Mouse (Mus musculus): ENCODE measurements at regions not wholly inside any gene's neighbourhood (a gene's known extent, or its start where the extent isn't known, plus 50 kb on each side); places are given as distances from the start of the nearest gene placed in this dataset.
"Not testable (repeated sequence)": the region's sequence is repeated elsewhere in the genome, so short reads cannot be mapped to it uniquely, and the experiment has no call there.

- 49% methylated on average over 2 of the region's 2 CpGs for WGBS
- ATAC-seq (ENCODE audit: borderline replicate concordance, extremely low read depth, low FRiP score, low TSS enrichment) = peak; percentile 59; the same call in 1 of the 2 replicates
- no peaks in the 10 kb centered on the region for H3K27me3 ChIP-seq
- H3K4me1 ChIP-seq = no peaks in the 10 kb centered on the region
- no peak overlapping the region for H3K4me3 ChIP-seq
- H3K9ac ChIP-seq = no peak overlapping the region
- no peaks in the 10 kb centered on the region for H3K36me3 ChIP-seq
- no peak overlapping the region for H3K27ac ChIP-seq
- H3K9me3 ChIP-seq = no peaks in the 10 kb centered on the region
- no peak overlapping the region for H3K4me2 ChIP-seq
Observed at GRCm38 (mm10) chr17:4024384-4024783, 328.3 kb upstream of the Nox3 start.

DNA sequence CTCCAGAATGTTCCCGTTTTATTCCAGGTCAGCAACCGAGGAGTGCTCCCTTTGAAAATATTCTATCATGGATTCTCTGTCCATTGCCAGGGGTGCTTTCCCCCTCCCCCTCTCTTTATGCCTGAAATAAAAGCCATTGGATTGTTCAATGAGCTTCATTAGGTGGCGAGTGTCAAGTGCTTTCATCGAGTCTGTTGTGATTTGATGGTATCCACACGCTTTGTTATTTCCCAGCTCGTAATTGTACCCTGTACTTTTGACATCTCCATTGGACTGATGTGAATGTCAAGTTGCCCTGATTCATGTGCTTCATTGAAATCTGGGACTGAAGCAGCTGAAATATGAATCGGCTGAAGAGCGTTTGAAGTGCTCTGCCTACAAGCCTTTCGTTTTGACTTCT, 333.1 kb upstream of the Nox3 start:
- Histone ChIP-seq H3K4me1 (no peaks in the 10 kb centered on the region), H3K27ac (no peak overlapping the region), H3K4me3 (no peak overlapping the region), H3K9ac (no peak overlapping the region), H3K4me2 (no peak overlapping the region), H3K27me3 (no peaks in the 10 kb centered on the region), H3K9me3 (no peaks in the 10 kb centered on the region), H3K36me3 (no peaks in the 10 kb centered on the region)
- no peak for ATAC-seq (ENCODE audit: borderline replicate concordance, extremely low read depth, low FRiP score, low TSS enrichment)
- 72% methylated on average over 9 of the region's 9 CpGs for WGBS

- Histone ChIP-seq H3K4me2 (no peak overlapping the region), H3K9me3 (no peaks in the 10 kb centered on the region), H3K36me3 (no peaks in the 10 kb centered on the region), H3K27me3 (no peaks in the 10 kb centered on the region), H3K4me1 (0 out of 2 replicates have a peak, but pooled peaks cover 3% of the 10 kb centered on the region), H3K9ac (no peak overlapping the region), H3K4me3 (no peak overlapping the region), H3K27ac (0 out of 2 replicates have a peak overlapping the region, but pooled peaks have one; percentile 26)
- no peak for ATAC-seq (ENCODE audit: borderline replicate concordance, extremely low read depth, low FRiP score, low TSS enrichment)
- WGBS = 43% methylated on average over 3 of the region's 3 CpGs
Observed at GRCm38 (mm10) chr17:4034816-4035360, 338.8 kb upstream of the Nox3 start.

- Histone ChIP-seq H3K36me3 (no peaks in the 10 kb centered on the region), H3K9me3 (no peaks in the 10 kb centered on the region), H3K9ac (no peak overlapping the region), H3K4me2 (no peak overlapping the region), H3K27ac (no peak overlapping the region), H3K4me1 (peaks cover 5% of the 10 kb centered on the region; the same call in 1 of the 2 replicates), H3K27me3 (no peaks in the 10 kb centered on the region), H3K4me3 (no peak overlapping the region)
- 32% methylated on average over 5 of the region's 5 CpGs for WGBS
- peak; percentile 64; the same call in 1 of the 2 replicates for ATAC-seq (ENCODE audit: borderline replicate concordance, extremely low read depth, low FRiP score, low TSS enrichment)
Observed at GRCm38 (mm10) chr17:4040104-4040664, 344.1 kb upstream of the Nox3 start.

- not testable (repeated sequence) for H3K9ac ChIP-seq; ATAC-seq (ENCODE audit: borderline replicate concordance, extremely low read depth, low FRiP score, low TSS enrichment); H3K27me3 ChIP-seq; H3K4me3 ChIP-seq; H3K36me3 ChIP-seq; H3K4me2 ChIP-seq; H3K27ac ChIP-seq; H3K9me3 ChIP-seq; H3K4me1 ChIP-seq
Observed at GRCm38 (mm10) chr17:4060186-4060585, 364.1 kb upstream of the Nox3 start.

DNA sequence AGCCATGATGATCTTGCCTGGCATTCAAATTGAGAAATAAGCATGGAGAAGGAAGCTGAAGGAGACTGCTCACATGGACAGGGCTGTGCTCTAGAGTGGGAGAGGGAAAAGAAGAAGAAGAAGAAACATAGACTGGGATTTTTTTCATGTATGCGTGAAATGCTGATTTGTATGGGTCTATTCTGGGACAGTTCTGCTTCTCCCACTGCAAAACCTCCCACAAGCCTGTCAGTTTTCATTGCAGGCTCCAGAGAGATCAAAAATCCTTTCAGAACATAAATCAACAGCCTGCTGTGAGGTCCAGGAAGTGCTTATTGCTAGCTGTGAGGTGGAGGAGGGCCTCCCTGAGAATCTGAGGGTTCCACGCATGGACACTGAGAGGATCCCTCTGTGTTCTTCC, 377.3 kb upstream of the Nox3 start:
- ATAC-seq (ENCODE audit: borderline replicate concordance, extremely low read depth, low FRiP score, low TSS enrichment) = no peak
- 33% methylated on average over 2 of the region's 2 CpGs for WGBS
- H3K9ac ChIP-seq = no peak overlapping the region

GRCm38 (mm10) chr17:4080564-4080963, 384.5 kb upstream of the Nox3 start:
- WGBS = 72% methylated on average over 2 of the region's 2 CpGs

More for the DNA sequence above, 377.3 kb upstream of the Nox3 start:
- Histone ChIP-seq H3K4me3 (no peak overlapping the region), H3K27me3 (no peaks in the 10 kb centered on the region), H3K9me3 (no peaks in the 10 kb centered on the region), H3K36me3 (no peaks in the 10 kb centered on the region), H3K27ac (no peak overlapping the region), H3K4me1 (no peaks in the 10 kb centered on the region), H3K4me2 (no peak overlapping the region)

DNA sequence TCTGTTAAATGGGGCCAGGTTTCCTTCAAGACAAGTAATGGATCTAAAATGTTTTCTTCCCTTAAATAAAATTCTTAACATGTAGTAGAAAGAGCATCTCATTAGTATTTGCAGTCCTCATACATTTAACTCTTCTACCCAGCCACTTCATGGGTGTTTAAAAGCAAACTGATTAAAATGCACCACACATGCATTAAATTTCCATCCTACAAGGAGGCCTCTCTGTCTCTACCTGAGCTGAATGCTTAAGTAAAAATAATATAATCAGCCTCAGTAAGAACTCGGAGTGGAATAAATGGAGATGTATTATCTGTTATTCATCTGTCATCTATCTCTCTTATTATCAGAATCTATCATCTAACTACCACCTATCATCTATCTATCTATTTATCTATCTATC, 398.6 kb upstream of the Nox3 start:
- Histone ChIP-seq H3K36me3 (no peaks in the 10 kb centered on the region), H3K27ac (no peak overlapping the region), H3K27me3 (no peaks in the 10 kb centered on the region), H3K9ac (no peak overlapping the region), H3K4me1 (no peaks in the 10 kb centered on the region), H3K4me2 (no peak overlapping the region), H3K4me3 (no peak overlapping the region), H3K9me3 (no peaks in the 10 kb centered on the region)
- WGBS = 74% methylated on average over 1 of the region's 1 CpGs
- ATAC-seq (ENCODE audit: borderline replicate concordance, extremely low read depth, low FRiP score, low TSS enrichment) = no peak

More at GRCm38 (mm10) chr17:4080564-4080963, 384.5 kb upstream of the Nox3 start:
- no peaks in the 10 kb centered on the region for H3K9me3 ChIP-seq
- H3K4me2 ChIP-seq = no peak overlapping the region
- ATAC-seq (ENCODE audit: borderline replicate concordance, extremely low read depth, low FRiP score, low TSS enrichment) = no peak
- no peak overlapping the region for H3K9ac ChIP-seq
- no peak overlapping the region for H3K27ac ChIP-seq
- no peak overlapping the region for H3K4me3 ChIP-seq
- no peaks in the 10 kb centered on the region for H3K4me1 ChIP-seq
- H3K27me3 ChIP-seq = no peaks in the 10 kb centered on the region
- H3K36me3 ChIP-seq = no peaks in the 10 kb centered on the region

GRCm38 (mm10) chr17:4103321-4103720, 407.3 kb upstream of the Nox3 start:
- Histone ChIP-seq H3K27me3 (no peaks in the 10 kb centered on the region), H3K4me3 (no peak overlapping the region), H3K27ac (no peak overlapping the region), H3K9me3 (no peaks in the 10 kb centered on the region), H3K36me3 (no peaks in the 10 kb centered on the region), H3K9ac (no peak overlapping the region), H3K4me1 (no peaks in the 10 kb centered on the region), H3K4me2 (no peak overlapping the region)
- WGBS = 80% methylated on average over 3 of the region's 3 CpGs
- no peak for ATAC-seq (ENCODE audit: borderline replicate concordance, extremely low read depth, low FRiP score, low TSS enrichment)

DNA sequence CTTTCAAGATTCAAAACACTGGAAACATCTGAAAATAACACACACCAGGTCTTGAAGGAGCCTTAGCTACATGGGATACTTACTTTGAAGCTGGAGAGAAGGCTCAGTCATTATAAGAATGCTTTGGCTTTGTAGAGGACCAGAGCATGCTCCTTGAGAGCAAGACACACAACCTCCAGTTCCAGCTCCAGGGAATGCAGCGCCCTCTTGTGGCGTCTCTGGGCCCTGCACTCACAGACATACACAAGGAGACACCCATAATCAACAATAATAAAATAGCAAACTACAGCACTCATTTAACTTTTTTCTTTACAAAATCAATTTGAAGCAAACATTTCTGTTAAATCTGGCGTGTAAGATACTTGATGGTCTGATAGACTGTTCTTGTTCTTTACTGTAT, 413.2 kb upstream of the Nox3 start:
- Histone ChIP-seq H3K27me3 (no peaks in the 10 kb centered on the region), H3K4me1 (no peaks in the 10 kb centered on the region), H3K36me3 (no peaks in the 10 kb centered on the region), H3K4me3 (no peak overlapping the region), H3K9me3 (no peaks in the 10 kb centered on the region; the same call in 1 of the 2 replicates), H3K4me2 (no peak overlapping the region), H3K27ac (no peak overlapping the region), H3K9ac (no peak overlapping the region)
- 47% methylated on average over 3 of the region's 3 CpGs for WGBS
- no peak for ATAC-seq (ENCODE audit: borderline replicate concordance, extremely low read depth, low FRiP score, low TSS enrichment)

- Histone ChIP-seq H3K27ac (no peak overlapping the region), H3K27me3 (no peaks in the 10 kb centered on the region), H3K9me3 (no peaks in the 10 kb centered on the region; the same call in 1 of the 2 replicates), H3K9ac (no peak overlapping the region), H3K4me3 (no peak overlapping the region), H3K4me2 (no peak overlapping the region), H3K36me3 (no peaks in the 10 kb centered on the region), H3K4me1 (no peaks in the 10 kb centered on the region)
- no peak for ATAC-seq (ENCODE audit: borderline replicate concordance, extremely low read depth, low FRiP score, low TSS enrichment)
- 80% methylated on average over 4 of the region's 4 CpGs for WGBS
Observed at GRCm38 (mm10) chr17:4113021-4113420, 417.0 kb upstream of the Nox3 start.

- H3K27ac ChIP-seq = no peak overlapping the region
- no peak overlapping the region for H3K4me3 ChIP-seq
- no peaks in the 10 kb centered on the region for H3K27me3 ChIP-seq
- H3K4me2 ChIP-seq = no peak overlapping the region
- no peak overlapping the region for H3K9ac ChIP-seq
- no peak for ATAC-seq (ENCODE audit: borderline replicate concordance, extremely low read depth, low FRiP score, low TSS enrichment)
- WGBS = 77% methylated on average over 3 of the region's 3 CpGs
- no peaks in the 10 kb centered on the region for H3K4me1 ChIP-seq
- H3K36me3 ChIP-seq = no peaks in the 10 kb centered on the region
- no peaks in the 10 kb centered on the region for H3K9me3 ChIP-seq
Observed at GRCm38 (mm10) chr17:4116476-4116875, 420.4 kb upstream of the Nox3 start.

DNA sequence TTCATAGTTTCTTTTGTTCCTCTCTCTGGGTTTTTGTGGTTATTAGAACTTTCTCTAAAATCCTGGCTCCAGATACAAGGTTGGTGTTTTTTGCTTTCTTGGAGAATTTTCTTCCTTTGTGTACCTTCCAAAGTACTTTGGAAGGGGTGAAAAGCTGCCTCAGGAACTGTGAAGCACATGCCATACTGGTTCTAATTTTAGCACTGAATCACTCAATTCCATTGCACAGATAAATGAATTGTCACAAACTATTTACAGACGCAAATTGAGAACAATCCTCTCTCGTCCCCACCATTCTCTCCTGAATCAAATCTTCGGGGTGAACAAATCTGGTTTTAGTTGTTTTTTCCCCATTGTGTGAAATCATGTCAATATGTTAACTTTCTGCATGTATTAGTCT, 437.6 kb upstream of the Nox3 start:
- H3K27ac ChIP-seq = no peak overlapping the region
- ATAC-seq (ENCODE audit: borderline replicate concordance, extremely low read depth, low FRiP score, low TSS enrichment) = no peak
- no peaks in the 10 kb centered on the region for H3K36me3 ChIP-seq
- H3K9me3 ChIP-seq = no peaks in the 10 kb centered on the region
- no peaks in the 10 kb centered on the region for H3K4me1 ChIP-seq
- no peak overlapping the region for H3K4me3 ChIP-seq
- H3K4me2 ChIP-seq = no peak overlapping the region
- H3K9ac ChIP-seq = no peak overlapping the region
- WGBS = 63% methylated on average over 3 of the region's 3 CpGs
- H3K27me3 ChIP-seq = no peaks in the 10 kb centered on the region

Measured in lung, embryonic 15.5 days (tissue).